Mouse (Mus musculus): ENCODE measurements around the gene Shc3. TPM values are rescaled to one million over a fixed set of nuclear protein-coding genes. Genes with fewer than 3 reads are reported as not detected.

Gene Shc3
- total RNA-seq, 2 experiments from 2014 or later: 0.90 to 1.2 TPM

GRCm38 (mm10) chr13:51417796-51418195 is 151.4 kb downstream of the Shc3 start:
- DNase-seq: no peak

- DNase-seq: no peak
These were observed 152.5 kb downstream of the Shc3 start for GRCm38 (mm10) chr13:51416727-51417126.

- no peak for DNase-seq
These were observed 155.8 kb downstream of the Shc3 start for GRCm38 (mm10) chr13:51413461-51413860.

- DNase-seq: no peak
These were observed 157.4 kb downstream of the Shc3 start for GRCm38 (mm10) chr13:51411696-51412430.

- no peak for DNase-seq
These were observed 158.0 kb downstream of the Shc3 start for GRCm38 (mm10) chr13:51411243-51411642.

GRCm38 (mm10) chr13:51409936-51410481 is 159.2 kb downstream of the Shc3 start:
- DNase-seq: no peak

- peak; percentile 72 for DNase-seq
These were observed 160.7 kb downstream of the Shc3 start, which contains the start of gene S1pr3 for GRCm38 (mm10) chr13:51408519-51409001. TSS of gene S1pr3 (plus strand) at chr13:51408639.

GRCm38 (mm10) chr13:51407541-51408217 is 161.5 kb downstream of the Shc3 start:
- peak; percentile 40 for DNase-seq

- no peak for DNase-seq
These were observed 163.4 kb downstream of the Shc3 start for GRCm38 (mm10) chr13:51405731-51406320.

GRCm38 (mm10) chr13:51404566-51404965 is 164.7 kb downstream of the Shc3 start:
- no peak for DNase-seq

- DNase-seq: no peak
These were observed 168.3 kb downstream of the Shc3 start for GRCm38 (mm10) chr13:51400736-51401501.

- no peak for DNase-seq
These were observed 169.0 kb downstream of the Shc3 start for GRCm38 (mm10) chr13:51400186-51400719.

GRCm38 (mm10) chr13:51399562-51399961 is 169.7 kb downstream of the Shc3 start:
- DNase-seq: no peak

- no peak for DNase-seq
These were observed 171.4 kb downstream of the Shc3 start for GRCm38 (mm10) chr13:51397861-51398260.

GRCm38 (mm10) chr13:51392256-51392655 is 177.0 kb downstream of the Shc3 start:
- DNase-seq: no peak

GRCm38 (mm10) chr13:51391359-51391916 is 177.8 kb downstream of the Shc3 start:
- no peak for DNase-seq

GRCm38 (mm10) chr13:51390398-51390797 is 178.8 kb downstream of the Shc3 start:
- no peak for DNase-seq

- no peak for DNase-seq
These were observed 181.3 kb downstream of the Shc3 start for GRCm38 (mm10) chr13:51387908-51388307.

- no peak for DNase-seq
These were observed 184.3 kb downstream of the Shc3 start for GRCm38 (mm10) chr13:51384899-51385298.

GRCm38 (mm10) chr13:51381498-51381897 is 187.7 kb downstream of the Shc3 start:
- no peak for DNase-seq
